Mouse (Mus musculus) MN1 (cell line): ENCODE results near the gene Gpc6.

ENCODE experiments used
- DNase-seq: peaks from one replicate; pipeline ENCODE4 v3.0.0-alpha.2; 2016; ENCODE audit warnings: low spot score

Gene Gpc6

GRCm38 (mm10) chr14:116924876-116925601 lies at the start of gene Gpc6:
Gpc6 (plus strand) TSS chr14:116925315.
- DNase-seq, result peak; percentile 92

DNA sequence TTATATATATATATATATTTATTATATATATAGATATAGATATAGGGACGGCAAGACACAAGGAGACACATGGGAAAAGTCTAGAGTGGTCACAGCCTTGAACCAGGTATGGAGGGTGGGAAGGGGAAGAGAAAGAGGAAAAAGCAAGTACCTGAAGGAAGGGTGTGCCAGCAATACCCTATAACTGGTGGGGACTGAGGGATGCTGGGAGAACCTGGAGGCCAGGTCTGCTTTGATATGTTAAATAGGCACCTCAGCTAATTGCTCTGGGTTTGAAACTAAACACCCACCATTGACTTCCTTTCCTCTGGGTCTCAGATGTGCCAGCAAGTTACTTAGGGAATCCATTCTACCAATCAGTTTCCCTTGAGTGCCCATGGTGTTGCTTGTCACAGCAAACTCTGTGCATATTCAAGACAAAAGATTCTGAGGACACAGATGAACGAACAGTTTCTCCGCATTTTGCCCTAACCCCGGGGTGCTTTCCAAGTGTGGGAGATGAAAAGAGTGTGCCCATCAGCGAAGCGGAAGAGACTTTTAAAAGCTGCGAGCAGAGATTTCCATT lies 42.6 kb upstream of the Gpc6 start:
- no peak for DNase-seq

GRCm38 (mm10) chr14:116894316-116894715 lies 30.8 kb upstream of the Gpc6 start:
- no peak for DNase-seq

GRCm38 (mm10) chr14:116897971-116898370 lies 27.1 kb upstream of the Gpc6 start:
- DNase-seq, result no peak

- no peak for DNase-seq
Observed at GRCm38 (mm10) chr14:116911768-116912167, 13.3 kb upstream of the Gpc6 start.

DNA sequence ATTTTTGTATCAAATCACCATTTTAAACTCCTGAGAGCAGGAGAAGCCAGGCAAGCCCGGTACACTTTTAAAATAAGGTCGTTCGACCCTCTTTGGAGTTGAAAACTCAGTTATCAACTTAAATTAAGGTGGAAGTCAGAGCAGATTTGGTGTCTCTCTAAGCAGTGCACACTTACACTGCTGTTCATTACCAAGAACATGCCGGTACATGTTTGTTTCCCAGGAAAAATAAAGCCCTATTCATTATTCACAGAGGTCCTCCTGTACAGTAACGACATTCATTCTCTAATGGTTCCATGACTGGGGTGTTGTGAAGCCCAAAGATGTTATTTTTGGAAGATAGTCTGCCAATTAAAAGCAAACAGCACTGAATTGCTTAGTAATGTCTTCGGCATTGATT lies 8.2 kb upstream of the Gpc6 start:
- no peak for DNase-seq

- no peak for DNase-seq
Observed at GRCm38 (mm10) chr14:116924266-116924665, 849 bp upstream of the Gpc6 start.

DNA sequence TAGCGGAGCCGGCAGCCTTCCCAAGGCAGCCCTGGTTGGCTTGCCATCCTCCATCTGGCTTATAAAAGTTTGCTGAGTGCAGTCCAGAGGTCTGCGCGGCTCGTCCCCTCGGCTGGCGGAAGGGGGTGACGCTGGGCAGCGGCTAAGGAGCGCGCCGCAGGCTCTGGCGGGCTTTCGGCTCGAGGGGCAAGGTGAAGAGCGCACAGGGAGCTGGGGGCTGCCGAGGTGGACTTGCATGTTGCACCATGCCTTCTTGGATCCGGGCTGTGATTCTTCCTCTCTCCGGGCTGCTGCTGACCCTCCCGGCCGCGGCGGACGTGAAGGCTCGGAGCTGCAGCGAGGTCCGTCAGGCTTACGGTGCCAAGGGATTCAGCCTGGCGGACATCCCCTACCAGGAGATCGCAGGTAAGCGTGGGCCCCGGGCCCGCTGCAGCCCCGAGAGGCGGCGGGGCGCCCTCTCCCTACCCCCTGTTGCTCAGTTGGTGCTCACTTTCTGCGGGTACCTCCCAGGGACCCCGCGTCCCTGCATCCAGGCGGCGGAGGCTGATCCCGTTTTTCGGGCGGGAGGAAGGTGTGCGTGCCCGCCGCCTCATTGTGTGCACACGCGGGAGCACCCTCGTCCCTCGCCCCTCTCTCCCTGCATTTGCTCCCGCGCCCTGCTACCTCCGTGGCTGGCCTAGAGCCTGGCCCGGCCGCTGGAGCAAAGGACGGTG lies 732 bp downstream of the Gpc6 start:
- peak; percentile 63 for DNase-seq

- peak; percentile 82 for DNase-seq
Observed at GRCm38 (mm10) chr14:116926404-116927171, 1.5 kb downstream of the Gpc6 start.

GRCm38 (mm10) chr14:116927341-116928315 lies 2.5 kb downstream of the Gpc6 start:
- DNase-seq, result peak; percentile 39

GRCm38 (mm10) chr14:116928395-116928794 lies 3.3 kb downstream of the Gpc6 start:
- DNase-seq, result no peak

- DNase-seq, result peak; percentile 14
Observed at GRCm38 (mm10) chr14:116928796-116929529, 3.8 kb downstream of the Gpc6 start.

GRCm38 (mm10) chr14:116933825-116934224 lies 8.7 kb downstream of the Gpc6 start:
- no peak for DNase-seq

DNA sequence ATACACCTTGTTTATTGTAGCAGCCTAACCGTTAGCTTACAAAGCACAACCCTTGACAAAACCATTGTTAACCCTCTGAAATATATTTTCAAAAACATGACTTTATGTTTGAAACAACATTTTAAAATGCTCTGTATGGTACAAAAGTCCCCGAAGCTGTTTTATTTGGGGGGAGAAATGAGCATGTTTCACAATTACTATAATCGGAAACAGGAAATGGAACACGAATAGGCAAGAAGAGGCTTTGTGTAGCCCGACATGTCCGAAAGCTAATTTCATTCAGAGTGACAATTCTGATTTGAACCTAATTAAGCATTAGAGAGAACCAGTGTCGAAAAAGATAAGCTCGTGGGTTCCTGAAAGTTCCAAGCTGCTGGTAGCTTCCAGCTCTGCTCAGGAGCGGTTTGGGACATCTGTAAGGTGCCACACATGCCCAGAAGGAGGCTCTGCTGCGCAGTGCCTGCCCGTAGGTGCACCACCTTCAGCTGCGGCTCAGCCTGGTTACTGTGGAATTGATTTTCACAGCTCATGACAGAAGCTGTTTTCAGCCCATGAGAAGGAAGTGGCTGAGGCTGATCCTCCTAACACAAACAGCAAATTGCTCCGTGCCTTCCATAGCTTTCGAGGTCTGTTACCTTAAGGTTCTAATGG lies 12.9 kb downstream of the Gpc6 start:
- DNase-seq, result peak; percentile 23

DNA sequence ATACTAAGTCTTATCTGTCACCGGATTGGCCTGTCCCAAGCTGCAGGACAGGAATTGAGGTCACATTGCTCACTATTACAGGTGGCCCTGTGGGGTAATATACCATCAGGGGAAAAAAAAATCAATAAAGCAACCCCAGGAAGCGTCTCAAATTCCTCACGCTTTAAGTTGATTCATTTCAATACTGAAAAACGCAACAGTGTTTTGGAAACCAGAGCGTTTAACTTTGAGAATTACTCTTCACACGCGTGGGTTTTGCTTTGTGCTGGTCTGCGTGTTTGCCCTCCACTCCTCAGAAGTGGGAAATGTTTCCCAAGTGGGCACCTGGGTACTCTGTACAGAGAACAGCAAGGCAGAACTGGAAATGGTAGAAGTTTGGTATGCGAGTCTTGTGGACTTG lies 13.6 kb downstream of the Gpc6 start:
- DNase-seq, result no peak

DNA sequence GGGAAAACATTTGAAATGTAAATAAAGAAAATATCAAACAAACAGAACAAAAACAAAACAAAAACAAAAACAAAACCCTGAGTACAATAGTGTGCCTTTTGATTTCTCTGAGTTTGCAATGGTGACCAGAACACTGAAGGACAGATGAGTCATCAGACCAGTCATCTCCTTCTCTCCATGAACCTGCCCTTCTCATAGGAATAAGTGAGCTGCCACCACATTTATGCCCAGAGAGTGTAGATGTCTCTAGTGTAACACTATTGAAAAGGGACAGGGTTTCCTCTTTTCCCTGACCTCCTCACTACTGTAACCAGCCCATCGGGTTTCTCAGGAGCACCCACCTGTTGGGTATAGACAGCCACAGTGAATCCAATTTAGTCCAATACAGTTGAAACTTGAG lies 14.4 kb downstream of the Gpc6 start:
- no peak for DNase-seq

- DNase-seq, result no peak
Observed at GRCm38 (mm10) chr14:116941772-116942171, 16.7 kb downstream of the Gpc6 start.

GRCm38 (mm10) chr14:116943751-116944150 lies 18.6 kb downstream of the Gpc6 start:
- no peak for DNase-seq

DNA sequence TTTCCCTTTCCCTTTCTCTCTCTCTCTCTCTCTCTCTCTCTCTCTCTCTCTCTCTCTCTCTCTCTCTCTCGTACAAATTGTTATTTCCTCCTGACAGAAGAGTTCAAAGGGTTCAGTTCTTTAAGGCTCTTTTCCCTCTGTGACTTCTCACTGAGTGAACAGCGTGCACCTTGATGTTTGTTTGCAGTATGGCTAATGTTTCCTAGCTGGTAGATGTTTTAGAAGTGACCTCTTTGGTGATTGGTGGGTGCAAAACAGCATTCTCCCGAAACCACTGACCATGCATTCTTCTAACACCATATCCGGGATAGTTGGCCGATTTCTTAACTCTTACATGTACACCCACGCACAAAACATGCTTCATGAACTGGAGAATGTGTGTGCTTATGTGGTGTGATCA lies 20.9 kb downstream of the Gpc6 start:
- no peak for DNase-seq

- no peak for DNase-seq
Observed at GRCm38 (mm10) chr14:116947461-116947860, 22.3 kb downstream of the Gpc6 start.
